Mouse (Mus musculus) heart, postnatal 36 days (tissue): ENCODE measurements at regions not wholly inside any gene's neighbourhood (a gene's known extent, or its start where the extent isn't known, plus 50 kb on each side); places are given as distances from the start of the nearest gene placed in this dataset.
"Not testable (repeated sequence)": the region's sequence is repeated elsewhere in the genome, so short reads cannot be mapped to it uniquely, and the experiment has no call there.

ENCODE experiments used
- DNase-seq, 2 experiments: peaks; one replicate each; pipeline ENCODE4 v3.0.0; 2021 to 2022
- intact Hi-C: fragments of 180-260 bp; cut with DNase I; formaldehyde crosslinking; loops from one replicate; pipeline ENCODE4 v1.15.1; 2025

DNA sequence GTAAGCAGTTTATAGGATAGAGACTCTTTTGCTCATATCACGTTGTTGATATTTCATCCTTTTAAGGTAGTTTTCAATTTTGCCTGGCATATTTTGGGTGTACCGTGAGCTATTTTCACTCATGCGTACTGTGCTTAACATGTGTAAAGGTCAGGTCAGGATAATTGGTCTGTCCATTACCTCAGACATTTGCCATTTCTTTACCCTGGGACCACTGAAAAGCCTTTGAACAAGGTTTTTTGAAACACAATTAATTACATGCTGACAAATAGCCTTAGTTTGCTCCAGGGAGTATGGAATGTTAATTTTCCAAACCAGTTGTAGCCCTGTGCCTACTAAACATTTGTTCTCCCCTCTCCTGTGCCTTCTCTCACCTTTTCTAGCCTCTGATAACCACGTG, 347.3 kb upstream of the Nrsn1 start:
- intact Hi-C loops, result no loop called here
- DNase-seq, result no peak

GRCm38 (mm10) chr13:25611986-25612385, 341.7 kb upstream of the Nrsn1 start:
- intact Hi-C loops, result no loop called here
- no peak for DNase-seq

- intact Hi-C loops, result no loop called here
- DNase-seq, result no peak
Observed at GRCm38 (mm10) chr13:25609641-25610040, 339.3 kb upstream of the Nrsn1 start.

GRCm38 (mm10) chr13:25609241-25609640, 338.9 kb upstream of the Nrsn1 start:
- intact Hi-C loops, result no loop called here
- no peak for DNase-seq

DNA sequence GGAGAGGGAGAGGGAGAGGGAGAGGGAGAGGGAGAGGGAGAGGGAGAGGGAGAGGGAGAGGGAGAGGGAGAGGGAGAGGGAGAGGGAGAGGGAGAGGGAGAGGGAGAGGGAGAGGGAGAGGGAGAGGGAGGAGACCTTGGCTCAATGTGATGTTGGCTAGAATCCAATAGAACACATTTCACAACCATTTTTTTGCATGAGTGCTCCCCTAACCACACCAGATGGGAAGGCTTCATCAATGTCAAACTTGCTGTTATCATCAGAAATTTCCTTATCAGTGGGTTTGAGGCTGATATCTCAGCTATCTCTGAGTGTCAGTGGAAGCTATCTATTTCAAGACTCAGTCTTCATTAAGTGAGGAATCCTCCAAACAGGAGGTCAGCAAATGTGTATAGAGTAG, 331.0 kb upstream of the Nrsn1 start:
- intact Hi-C loops, DNase-seq: not testable (repeated sequence)

DNA sequence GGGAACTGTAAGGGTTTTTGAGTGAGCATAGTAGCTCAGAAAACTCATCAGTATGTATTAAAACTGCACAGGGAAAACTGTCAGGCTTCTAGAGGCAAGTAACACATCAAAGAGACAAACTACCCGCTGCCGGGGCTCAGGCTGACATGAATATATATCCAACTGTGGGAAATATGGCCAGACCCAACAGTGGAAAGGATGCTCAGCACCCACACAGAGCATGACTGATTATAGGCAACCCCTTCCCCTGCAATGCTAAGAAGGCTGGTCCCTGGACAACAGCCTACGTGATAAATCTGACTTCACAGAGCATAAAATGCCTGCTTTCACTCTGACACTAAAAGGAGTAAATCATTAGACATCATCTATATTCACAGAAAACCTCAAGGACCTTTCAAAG, 324.3 kb upstream of the Nrsn1 start:
- DNase-seq, result no peak
- intact Hi-C loops, result no loop called here

DNA sequence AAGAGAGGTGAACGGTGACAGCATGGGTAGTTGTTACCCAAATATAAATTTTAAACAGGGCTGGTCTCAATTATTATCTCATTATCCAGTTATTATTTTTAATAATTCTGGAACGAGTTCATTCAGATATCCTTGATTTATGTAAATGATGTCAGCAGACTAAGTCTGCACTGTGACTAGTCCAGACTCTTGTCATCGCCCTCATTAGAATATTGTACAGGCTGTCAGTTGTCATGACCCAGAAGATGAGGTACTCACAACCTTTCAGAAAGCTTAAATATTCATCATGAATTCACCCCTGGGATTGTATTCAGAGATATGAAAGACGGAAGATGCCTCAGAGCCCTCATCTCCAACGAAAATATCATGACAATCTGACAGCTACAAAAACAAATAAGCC, 300.3 kb upstream of the Nrsn1 start:
- DNase-seq, result no peak
- intact Hi-C loops, result no loop called here

GRCm38 (mm10) chr13:25562746-25563145, 292.4 kb upstream of the Nrsn1 start:
- peak; percentile 2 to 23 for DNase-seq
- intact Hi-C loops, result no loop called here

- no peak for DNase-seq
- intact Hi-C loops, result no loop called here
Observed at GRCm38 (mm10) chr13:25560339-25560738, 290.0 kb upstream of the Nrsn1 start.

GRCm38 (mm10) chr13:25554962-25555361, 284.7 kb upstream of the Nrsn1 start:
- no peak for DNase-seq
- intact Hi-C loops, result no loop called here

DNA sequence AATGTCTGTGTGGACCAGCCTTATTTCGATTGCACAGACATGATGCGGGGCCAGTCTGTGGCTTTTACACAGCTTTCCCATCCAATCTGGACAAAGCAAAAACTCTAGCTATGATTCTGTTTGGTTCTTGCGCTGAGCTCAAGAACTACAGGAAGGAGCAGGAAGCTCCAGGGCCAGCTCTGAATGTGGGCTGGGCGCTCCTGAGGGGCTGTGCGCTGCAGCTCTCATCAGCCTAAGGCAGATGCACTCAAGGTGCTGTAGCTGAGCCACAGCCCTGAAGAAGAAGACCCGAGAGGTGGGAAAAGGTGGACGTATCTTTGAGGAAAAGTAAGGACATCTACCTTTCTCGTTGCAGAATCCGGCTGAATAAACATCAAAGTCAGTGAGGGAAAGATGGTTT, 278.2 kb upstream of the Nrsn1 start:
- no peak for DNase-seq
- intact Hi-C loops, result no loop called here

DNA sequence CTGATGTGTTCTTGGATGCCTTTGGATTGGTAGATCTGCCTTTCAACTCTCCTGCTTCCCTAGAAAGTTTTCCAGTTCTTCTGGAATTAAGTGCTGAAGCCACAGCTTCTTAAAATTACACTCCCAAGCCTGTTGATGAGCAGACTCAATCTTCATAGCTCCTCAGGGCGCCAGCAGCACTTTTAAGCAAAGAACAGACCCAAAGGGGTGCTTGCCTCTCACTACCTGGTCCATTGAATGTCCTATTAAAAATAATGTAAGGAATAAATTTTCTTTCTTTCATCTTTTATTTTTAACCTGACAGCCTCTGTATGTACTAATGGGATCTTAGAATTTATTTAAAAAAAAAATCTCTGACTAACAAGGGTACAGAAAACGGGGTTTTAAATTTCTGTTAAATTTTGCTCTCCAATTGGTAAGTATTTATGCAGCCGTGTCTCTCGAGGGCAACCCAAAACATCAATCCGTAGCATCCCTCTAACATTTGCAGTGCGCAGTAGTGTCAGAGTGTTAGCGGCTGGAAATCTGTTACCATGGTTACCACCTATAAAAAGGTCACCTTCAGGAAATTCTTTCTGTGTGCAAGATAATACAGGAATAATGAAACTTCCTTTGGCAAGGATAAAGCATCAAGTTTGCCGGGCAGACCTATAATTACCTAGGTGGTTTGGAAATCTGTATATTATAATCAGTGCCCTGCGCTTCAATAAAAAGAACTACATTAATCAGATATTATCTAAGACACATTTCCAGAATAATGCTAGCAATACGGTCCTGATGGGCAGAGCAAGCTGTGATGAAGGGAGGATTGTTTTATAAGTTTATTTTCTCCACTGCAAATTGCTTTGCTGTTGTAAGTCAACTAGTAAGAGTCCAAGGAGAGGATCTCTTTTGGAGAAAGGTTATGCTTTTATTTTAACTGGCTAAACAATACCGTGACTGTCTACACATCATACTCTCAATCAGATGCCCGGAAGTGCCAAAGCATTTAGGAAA, 277.1 kb upstream of the Nrsn1 start:
- intact Hi-C loops, result no loop called here
- no peak for DNase-seq

- intact Hi-C loops, result no loop called here
- DNase-seq, result no peak
Observed at GRCm38 (mm10) chr13:25524094-25524493, 253.8 kb upstream of the Nrsn1 start.

DNA sequence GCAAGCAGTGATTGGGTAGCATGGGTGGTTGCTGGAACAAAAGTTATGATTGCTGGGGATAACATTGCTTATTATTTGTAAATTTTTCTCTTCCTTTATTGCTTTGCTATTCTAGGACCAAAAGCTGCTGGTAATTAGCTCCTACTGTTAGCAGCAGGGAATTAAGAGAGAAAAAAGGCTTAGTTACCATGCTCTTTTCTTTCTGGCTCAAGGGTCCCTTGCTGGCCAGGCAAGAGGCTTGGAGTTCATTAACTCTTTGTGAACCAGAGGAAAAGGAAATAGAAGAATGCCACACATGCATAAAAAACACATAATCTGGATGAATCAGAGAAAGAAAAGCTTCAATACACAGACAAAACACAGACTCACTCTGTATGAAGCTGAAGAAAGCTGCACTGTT, 237.1 kb upstream of the Nrsn1 start:
- intact Hi-C loops, result no loop called here

DNA sequence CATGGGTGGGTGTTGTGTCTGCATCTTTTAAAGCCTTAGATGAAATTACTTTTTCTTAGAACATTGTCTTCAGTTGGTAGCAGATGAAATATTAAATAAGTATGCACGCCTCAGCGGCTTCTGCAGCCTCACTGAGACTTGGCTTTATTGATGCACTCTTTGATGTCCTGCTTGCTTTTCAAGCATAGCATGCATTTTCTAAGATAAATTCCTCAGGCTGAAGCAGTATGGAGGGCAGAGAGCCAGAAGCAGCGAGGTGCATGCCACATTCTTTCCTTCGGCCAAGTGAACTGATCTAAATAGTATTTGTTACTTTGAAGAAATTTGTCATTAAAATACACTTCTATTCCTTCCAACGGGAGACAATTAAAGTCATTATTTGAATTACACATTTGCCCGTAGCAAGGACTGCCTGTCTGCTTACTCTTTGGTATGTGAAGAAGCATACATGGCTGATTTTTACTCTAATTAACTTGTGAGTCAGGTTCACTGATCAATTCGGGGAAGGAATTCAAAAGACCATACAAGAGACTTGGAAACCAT, 224.3 kb upstream of the Nrsn1 start:
- intact Hi-C loops, result no loop called here
- no peak for DNase-seq

More for the DNA sequence above, 237.1 kb upstream of the Nrsn1 start:
- no peak for DNase-seq

GRCm38 (mm10) chr13:25490036-25490435, 219.7 kb upstream of the Nrsn1 start:
- intact Hi-C loops, result no loop called here
- no peak for DNase-seq

DNA sequence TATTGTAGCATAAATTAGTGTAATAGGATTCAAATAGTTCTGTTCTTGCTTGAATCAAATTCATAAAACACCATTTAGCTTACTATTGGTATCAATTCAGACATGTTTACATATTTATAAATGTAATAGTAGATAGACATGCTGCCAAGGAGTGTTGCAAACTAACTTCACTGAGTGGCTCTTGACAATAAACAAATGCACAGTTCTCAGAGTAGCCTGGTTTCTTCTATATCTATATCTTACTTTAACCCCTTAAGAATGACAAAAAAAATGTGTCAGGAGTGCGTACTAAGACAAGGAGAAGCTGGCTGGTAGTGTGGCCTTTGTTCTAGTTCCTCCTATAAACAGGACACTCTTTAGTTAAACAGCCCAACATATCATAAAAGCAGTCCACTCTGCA, 213.0 kb upstream of the Nrsn1 start:
- no peak for DNase-seq
- intact Hi-C loops, result no loop called here

DNA sequence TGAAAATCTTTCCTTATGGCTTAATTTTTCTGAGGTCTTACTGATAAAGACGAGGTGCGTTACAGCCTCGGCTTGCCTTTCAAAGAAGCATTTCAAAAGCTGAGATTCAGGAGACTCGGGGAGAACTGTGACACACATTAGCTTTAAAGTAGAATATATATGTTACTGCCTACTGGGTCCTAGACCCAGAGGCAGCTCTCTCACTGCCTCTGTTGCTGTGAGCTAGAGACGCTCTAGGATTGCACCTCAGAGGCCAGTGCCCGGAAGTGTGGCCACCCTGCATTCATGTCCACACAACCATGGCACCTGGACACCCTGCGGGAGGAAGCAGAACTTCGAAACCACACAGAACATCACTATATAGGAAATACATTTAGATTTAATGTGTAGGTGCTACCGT, 181.6 kb upstream of the Nrsn1 start:
- intact Hi-C loops, result no loop called here

DNA sequence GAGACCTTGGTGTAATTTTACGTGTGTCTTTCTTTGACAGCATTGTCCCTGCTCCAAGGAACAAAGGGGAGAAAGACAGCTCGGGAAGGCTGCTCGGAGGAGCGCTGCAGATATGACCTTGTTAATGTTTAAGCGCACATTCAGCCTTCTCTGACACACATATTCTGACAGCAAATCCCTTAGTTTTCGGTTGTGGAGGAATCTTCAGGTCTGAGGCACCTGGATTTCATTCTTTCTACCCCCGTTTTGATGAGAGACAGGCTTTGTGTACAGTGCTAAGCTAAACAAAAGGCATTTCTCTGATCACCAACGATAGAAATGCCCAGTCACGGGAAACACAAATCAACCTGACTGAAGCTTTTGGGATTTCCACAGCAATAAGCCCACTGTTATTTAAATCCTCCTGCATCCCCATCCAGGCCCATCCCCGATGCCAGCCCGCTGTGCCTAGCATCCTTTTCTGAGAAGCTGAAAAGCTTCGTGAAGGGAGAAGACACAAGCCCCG, 181.1 kb upstream of the Nrsn1 start:
- intact Hi-C loops, result no loop called here
- DNase-seq, result no peak

More for the DNA sequence above, 181.6 kb upstream of the Nrsn1 start:
- DNase-seq, result no peak

DNA sequence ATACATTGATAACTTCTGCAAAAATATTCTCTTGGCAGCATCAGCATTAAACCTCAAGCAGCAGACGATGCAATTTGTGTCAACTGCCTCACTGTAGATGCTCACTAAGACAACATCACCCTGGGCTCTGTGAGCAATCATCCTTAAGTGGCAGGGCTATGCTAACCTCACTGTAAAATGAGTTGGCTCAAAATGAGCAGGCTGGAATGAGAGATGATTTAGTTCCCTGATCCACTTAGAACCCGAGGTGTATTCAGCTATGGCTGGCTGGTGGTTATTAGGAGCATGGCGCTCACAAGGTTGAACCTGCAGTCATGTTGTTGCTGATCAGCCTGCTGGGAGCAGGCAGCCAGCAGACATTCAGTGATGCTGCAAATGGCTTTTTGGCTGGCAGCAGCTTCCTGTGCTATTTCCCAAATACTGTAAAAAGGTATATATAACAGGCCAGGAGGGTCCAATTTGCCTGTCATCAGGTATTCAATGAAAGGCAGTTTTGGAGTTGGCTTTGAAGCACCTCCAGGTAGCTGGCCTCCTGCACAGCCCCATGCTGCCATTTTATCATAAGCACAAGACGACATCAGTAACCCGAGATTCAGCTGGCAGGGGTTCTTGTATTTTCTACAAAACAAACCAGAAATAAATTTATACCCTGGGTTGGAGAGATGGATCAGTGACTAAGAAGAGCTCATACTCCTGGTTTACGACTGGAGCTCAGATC, 159.6 kb upstream of the Nrsn1 start:
- DNase-seq, result no peak

DNA sequence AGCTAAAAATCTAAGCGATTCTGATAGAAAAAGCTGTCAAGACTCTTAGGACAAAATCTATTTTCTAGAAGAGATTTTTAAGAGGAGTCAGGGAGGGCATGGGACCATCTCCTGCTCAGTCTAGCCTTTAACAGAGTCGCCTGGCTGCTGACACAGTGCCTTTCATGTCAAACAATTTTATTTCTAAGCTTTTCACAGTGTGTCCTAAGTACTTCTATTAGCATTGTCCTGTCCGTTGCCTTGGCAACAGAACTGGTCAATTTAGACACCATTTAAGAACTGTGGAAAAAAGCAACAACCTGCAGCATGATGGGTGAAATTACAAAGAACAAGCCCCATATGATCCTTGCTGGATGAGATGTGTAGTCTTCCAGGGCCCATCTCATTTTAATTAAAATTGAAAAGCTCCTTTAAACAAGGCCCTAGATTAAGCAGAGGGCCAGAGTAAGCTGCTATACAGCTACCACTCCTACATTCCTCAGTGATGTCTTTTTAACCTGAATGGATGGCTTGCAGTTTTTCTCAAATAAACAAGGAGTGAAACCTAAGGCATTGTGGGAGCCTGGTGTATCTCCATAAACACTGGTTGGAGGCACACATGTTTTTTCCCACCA, 133.0 kb upstream of the Nrsn1 start:
- intact Hi-C loops, result no loop called here
- no peak for DNase-seq

More for the DNA sequence above, 159.6 kb upstream of the Nrsn1 start:
- intact Hi-C loops, result no loop called here
